Mouse (Mus musculus) lung, embryonic 16.5 days (tissue): ENCODE results near the gene Mmp23. TPM values are rescaled to one million over a fixed set of nuclear protein-coding genes. Genes with fewer than 3 reads are reported as not detected.

Experiments used
- ATAC-seq: fragments of 200-750 bp; cut with Nextera tagmentation; 2 replicates; pipeline ENCODE4 v1.8.0; 2017; ENCODE audit warnings: low read depth, mild to moderate bottlenecking, moderate library complexity
- H3K27ac ChIP-seq: fragments of 300-500 bp; sonication (generic); 2 replicates; pipeline ENCODE4 v1.5.1; 2014; ENCODE audit warnings: mild to moderate bottlenecking, control low read depth, low read length
- H3K27me3 ChIP-seq: fragments of 300-500 bp; sonication (generic); 2 replicates; pipeline ENCODE4 v1.6.1; 2014; ENCODE audit warnings: low read depth, low read length, mixed read lengths; ENCODE audit not compliant: control insufficient read depth, insufficient read depth
- H3K36me3 ChIP-seq: fragments of 300-500 bp; sonication (generic); 2 replicates; pipeline ENCODE4 v1.6.1; 2014; ENCODE audit warnings: low read length; ENCODE audit not compliant: control insufficient read depth, insufficient read depth
- H3K4me1 ChIP-seq: fragments of 300-500 bp; sonication (generic); replicated peaks from 2 replicates; pipeline ENCODE4 v1.6.1; 2014; ENCODE audit warnings: low read length, mixed read lengths; ENCODE audit not compliant: control insufficient read depth, insufficient read depth
- H3K4me2 ChIP-seq: fragments of 300-500 bp; sonication (generic); 2 replicates; pipeline ENCODE4 v1.6.1; 2014; ENCODE audit warnings: low read depth, low read length, control low read depth
- H3K4me3 ChIP-seq: fragments of 300-500 bp; sonication (generic); 2 replicates; pipeline ENCODE4 v1.5.1; 2014; ENCODE audit warnings: mild to moderate bottlenecking, low read length, control low read depth
- H3K9ac ChIP-seq: fragments of 300-500 bp; sonication (generic); 2 replicates; pipeline ENCODE4 v1.6.1; 2014; ENCODE audit warnings: low read length, control low read depth
- H3K9me3 ChIP-seq: fragments of 300-500 bp; sonication (generic); 2 replicates; pipeline ENCODE4 v1.6.1; 2016; ENCODE audit warnings: low read length; ENCODE audit not compliant: control insufficient read depth
- whole genome bisulfite sequencing: fragments of 180-500 bp; shearing (Covaris S2); extraction: QIAGEN DNeasy Blood & Tissue Kit; methylation state at CpG from one replicate; pipeline ENCODE4 v1.1.7; 2014; 5-methylcytosine and 5-hydroxymethylcytosine counted together
- polyA plus RNA-seq: library from polyadenylated mRNA; unstranded; fragments of >200 nt; fragmentation: Nextera tagmentation; extraction: Ambion mirVana; gene quantifications from 2 replicates; pipeline ENCODE4 v1.2.1, GENCODE M21; 2015

Gene Mmp23
- 43.3 and 47.2 TPM in 2 replicates for polyA plus RNA-seq

GRCm38 (mm10) chr4:155653086-155653450 is at the start of gene Mmp23:
Gene Mmp23, minus strand, starts transcription at chr4:155653384.
- Histone ChIP-seq H3K9ac (peak within 1 kb of the TSS; percentile 69), H3K4me3 (peak within 1 kb of the TSS; percentile 54), H3K36me3 (peaks cover 32% of the 10 kb centered on the region), H3K4me1 (peaks cover 41% of the 10 kb centered on the region), H3K9me3 (no peaks in the 10 kb centered on the region), H3K27ac (peak within 1 kb of the TSS; percentile 38), H3K4me2 (peak within 1 kb of the TSS; percentile 76), H3K27me3 (peaks cover 11% of the 10 kb centered on the region)
- ATAC-seq = peak; percentile 72
- under 1% methylated on average over 33 of the region's 33 CpGs for WGBS

- H3K27ac ChIP-seq = no peak overlapping the region
- H3K4me1 ChIP-seq = peaks cover 3% of the 10 kb centered on the region; the same call in 1 of the 2 replicates
- H3K4me2 ChIP-seq = no peak overlapping the region
- H3K27me3 ChIP-seq = peaks cover 2% of the 10 kb centered on the region; the same call in 1 of the 2 replicates
- H3K9ac ChIP-seq = no peak overlapping the region
- H3K4me3 ChIP-seq = no peak overlapping the region
- H3K9me3 ChIP-seq = no peaks in the 10 kb centered on the region
- ATAC-seq = no peak
- no peaks in the 10 kb centered on the region for H3K36me3 ChIP-seq
Measured at GRCm38 (mm10) chr4:155700425-155700824, 47.2 kb upstream of the Mmp23 start.

- ATAC-seq = no peak
- H3K4me2 ChIP-seq = no peak overlapping the region
Measured at GRCm38 (mm10) chr4:155696261-155697255, 43.4 kb upstream of the Mmp23 start.

GRCm38 (mm10) chr4:155695531-155696062 is 42.4 kb upstream of the Mmp23 start:
- no peak overlapping the region for H3K9ac ChIP-seq

More at GRCm38 (mm10) chr4:155696261-155697255, 43.4 kb upstream of the Mmp23 start:
- 68% methylated on average over 16 of the region's 16 CpGs for WGBS
- H3K9ac ChIP-seq = no peak overlapping the region
- no peaks in the 10 kb centered on the region for H3K9me3 ChIP-seq
- no peak overlapping the region for H3K4me3 ChIP-seq
- peaks cover 4% of the 10 kb centered on the region; the same call in 1 of the 2 replicates for H3K4me1 ChIP-seq
- peaks cover 7% of the 10 kb centered on the region; the same call in 1 of the 2 replicates for H3K27me3 ChIP-seq
- no peak overlapping the region for H3K27ac ChIP-seq
- no peaks in the 10 kb centered on the region for H3K36me3 ChIP-seq

GRCm38 (mm10) chr4:155694482-155695401 is 41.6 kb upstream of the Mmp23 start:
- Histone ChIP-seq H3K27me3 (peaks cover 7% of the 10 kb centered on the region; the same call in 1 of the 2 replicates), H3K4me1 (peaks cover 4% of the 10 kb centered on the region; the same call in 1 of the 2 replicates), H3K4me2 (peak overlapping the region; percentile 89), H3K4me3 (peak overlapping the region; percentile 74), H3K9ac (peak overlapping the region; percentile 73), H3K36me3 (no peaks in the 10 kb centered on the region), H3K27ac (no peak overlapping the region), H3K9me3 (no peaks in the 10 kb centered on the region)
- peak; percentile 77 for ATAC-seq
- WGBS = under 1% methylated on average over 88 of the region's 92 CpGs

More at GRCm38 (mm10) chr4:155695531-155696062, 42.4 kb upstream of the Mmp23 start:
- Histone ChIP-seq H3K4me2 (peak overlapping the region; percentile 89; the same call in 1 of the 2 replicates), H3K27me3 (peaks cover 7% of the 10 kb centered on the region; the same call in 1 of the 2 replicates), H3K9me3 (no peaks in the 10 kb centered on the region), H3K27ac (no peak overlapping the region), H3K4me3 (peak overlapping the region; percentile 74; the same call in 1 of the 2 replicates), H3K4me1 (peaks cover 4% of the 10 kb centered on the region; the same call in 1 of the 2 replicates), H3K36me3 (no peaks in the 10 kb centered on the region)
- ATAC-seq = no peak
- 83% methylated on average over 4 of the region's 4 CpGs for WGBS

GRCm38 (mm10) chr4:155694111-155694481 is 40.9 kb upstream of the Mmp23 start, which contains the start of gene Fndc10:
Gene Fndc10, plus strand, starts transcription at chr4:155694342.
- H3K4me1 ChIP-seq = peaks cover 4% of the 10 kb centered on the region; the same call in 1 of the 2 replicates
- ATAC-seq = peak; percentile 86
- WGBS = under 1% methylated on average over 46 of the region's 47 CpGs
- no peaks in the 10 kb centered on the region for H3K9me3 ChIP-seq
- H3K27ac ChIP-seq = no peak within 1 kb of the TSS
- peaks cover 7% of the 10 kb centered on the region; the same call in 1 of the 2 replicates for H3K27me3 ChIP-seq
- peak within 1 kb of the TSS; percentile 73 for H3K9ac ChIP-seq
- peak within 1 kb of the TSS; percentile 89 for H3K4me2 ChIP-seq
- peak within 1 kb of the TSS; percentile 74 for H3K4me3 ChIP-seq
- no peaks in the 10 kb centered on the region for H3K36me3 ChIP-seq

- H3K9ac ChIP-seq = no peak overlapping the region
- H3K36me3 ChIP-seq = no peaks in the 10 kb centered on the region
- ATAC-seq = no peak
- H3K4me3 ChIP-seq = no peak overlapping the region
- H3K4me2 ChIP-seq = no peak overlapping the region
- peaks cover 4% of the 10 kb centered on the region; the same call in 1 of the 2 replicates for H3K4me1 ChIP-seq
- H3K9me3 ChIP-seq = no peaks in the 10 kb centered on the region
- WGBS = 94% methylated on average over 3 of the region's 3 CpGs
- peaks cover 7% of the 10 kb centered on the region; the same call in 1 of the 2 replicates for H3K27me3 ChIP-seq
- no peak overlapping the region for H3K27ac ChIP-seq
Measured at GRCm38 (mm10) chr4:155692421-155692820, 39.2 kb upstream of the Mmp23 start.

GRCm38 (mm10) chr4:155690571-155691375 is 37.6 kb upstream of the Mmp23 start:
- Histone ChIP-seq H3K9me3 (no peaks in the 10 kb centered on the region), H3K27ac (no peak overlapping the region), H3K4me3 (no peak overlapping the region), H3K27me3 (peaks cover 7% of the 10 kb centered on the region; the same call in 1 of the 2 replicates), H3K9ac (no peak overlapping the region), H3K4me2 (no peak overlapping the region), H3K4me1 (peaks cover 4% of the 10 kb centered on the region; the same call in 1 of the 2 replicates), H3K36me3 (no peaks in the 10 kb centered on the region)
- WGBS = 76% methylated on average over 12 of the region's 12 CpGs
- no peak for ATAC-seq
